Mouse (Mus musculus) T-helper 1 cell (primary cell): Measurements from ENCODE around the gene Gm26558.

Experiments
- in situ Hi-C: fragments of 300-600 bp; cut with MboI, MseI; formaldehyde crosslinking; loops from one replicate; pipeline ENCODE4 v1.15.1; 2025; ENCODE audit warnings: high pct_unique_total_duplicates

Gene Gm26558

GRCm38 (mm10) chr2:70648271-70648670 is 13.6 kb downstream of the Gm26558 start:
- in situ Hi-C loops = no loop called here

GRCm38 (mm10) chr2:70647681-70648080 is 14.2 kb downstream of the Gm26558 start:
- in situ Hi-C loops = no loop called here

- in situ Hi-C loops = no loop called here
Measured at GRCm38 (mm10) chr2:70645266-70645780, 16.6 kb downstream of the Gm26558 start.

- in situ Hi-C loops = no loop called here
Measured at GRCm38 (mm10) chr2:70642971-70643565, 18.8 kb downstream of the Gm26558 start.

- in situ Hi-C loops = no loop called here
Measured at GRCm38 (mm10) chr2:70640968-70641367, 20.9 kb downstream of the Gm26558 start.

- in situ Hi-C loops = no loop called here
Measured at GRCm38 (mm10) chr2:70634028-70634690, 27.7 kb downstream of the Gm26558 start.

GRCm38 (mm10) chr2:70632412-70632811 is 29.5 kb downstream of the Gm26558 start:
- in situ Hi-C loops = no loop called here

GRCm38 (mm10) chr2:70631321-70631720 is 30.6 kb downstream of the Gm26558 start:
- in situ Hi-C loops = no loop called here

GRCm38 (mm10) chr2:70629921-70630320 is 32.0 kb downstream of the Gm26558 start:
- in situ Hi-C loops = no loop called here

GRCm38 (mm10) chr2:70629339-70629761 is 32.6 kb downstream of the Gm26558 start:
- in situ Hi-C loops = no loop called here

GRCm38 (mm10) chr2:70628397-70628796 is 33.5 kb downstream of the Gm26558 start:
- in situ Hi-C loops = no loop called here

GRCm38 (mm10) chr2:70625761-70626160 is 36.1 kb downstream of the Gm26558 start:
- in situ Hi-C loops = no loop called here

GRCm38 (mm10) chr2:70622244-70622643 is 39.7 kb downstream of the Gm26558 start:
- in situ Hi-C loops = no loop called here

- in situ Hi-C loops = no loop called here
Measured at GRCm38 (mm10) chr2:70620225-70620624, 41.7 kb downstream of the Gm26558 start.

GRCm38 (mm10) chr2:70619232-70619835 is 42.6 kb downstream of the Gm26558 start:
- in situ Hi-C loops = no loop called here

GRCm38 (mm10) chr2:70616617-70617016 is 45.3 kb downstream of the Gm26558 start:
- in situ Hi-C loops = no loop called here

GRCm38 (mm10) chr2:70616076-70616475 is 45.8 kb downstream of the Gm26558 start:
- in situ Hi-C loops = no loop called here

GRCm38 (mm10) chr2:70614745-70615351 is 47.1 kb downstream of the Gm26558 start:
- in situ Hi-C loops = no loop called here
